Mouse (Mus musculus) CH12.LX (cell line): ENCODE data around the gene Pik3ca.

Experiments
- CTCF ChIP-seq, 2 experiments: IDR thresholded peaks in 1 of 2; conservative IDR thresholded peaks in 1 of 2; 2 replicates each; pipeline ENCODE4 v1.5.1; 2011 to 2012; ENCODE audit warnings: low read depth in 2 of 2, low read length in 2 of 2, improper control_type of control experiment in 1 of 2, inconsistent platforms in 1 of 2, mild to moderate bottlenecking in 1 of 2, moderate library complexity in 1 of 2
- EP300 ChIP-seq: IDR thresholded peaks from 2 replicates; pipeline ENCODE4 v1.6.1; 2011; ENCODE audit warnings: low read length, improper control_type of control experiment
- POLR2A ChIP-seq: IDR thresholded peaks from 2 replicates; pipeline ENCODE4 v1.6.1; 2011; ENCODE audit warnings: low read depth, mild to moderate bottlenecking, improper control_type of control experiment, low read length

DNA sequence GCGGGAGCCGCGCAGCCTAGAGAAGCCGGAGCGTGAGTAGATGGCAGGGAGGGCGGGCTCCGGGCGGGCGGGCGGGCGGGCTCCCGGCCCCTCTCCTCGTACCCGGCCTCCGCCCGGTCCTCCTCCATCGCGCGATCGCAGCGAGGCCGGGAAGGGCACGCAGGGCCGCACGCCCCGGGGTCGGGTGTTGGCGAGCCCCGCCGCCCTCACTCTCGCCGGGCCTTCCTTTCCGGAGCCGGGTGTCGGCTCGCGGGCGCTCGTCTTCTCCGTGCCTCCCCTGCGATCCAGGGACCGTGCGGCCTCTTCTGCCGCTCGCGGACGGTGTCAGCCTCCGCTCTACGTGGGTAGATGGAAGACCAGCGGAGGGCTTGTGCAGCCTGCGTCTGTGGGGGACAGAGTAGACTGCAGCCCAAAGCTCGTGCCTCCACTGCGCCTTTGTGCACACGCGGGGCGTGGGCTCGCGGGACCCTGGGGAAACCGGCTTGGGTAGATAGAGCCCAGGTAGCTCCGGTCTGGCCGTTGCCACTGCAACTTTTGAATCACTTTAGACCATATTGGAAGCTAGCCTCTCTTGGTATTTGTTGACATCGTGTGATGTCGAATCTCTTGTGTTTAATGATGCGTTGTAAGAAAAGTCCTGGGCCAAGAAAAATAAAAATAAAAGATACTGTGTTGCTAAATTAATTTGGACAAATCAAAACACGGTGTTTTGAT lies at the start of gene Pik3ca:
- TF ChIP-seq POLR2A (no peak), CTCF (conservative IDR thresholded peaks at IDR 0.05 in 1 of 2, IDR thresholded peaks at IDR 0.05 in 1 of 2; ENCODE audit: low read depth in 2 of 2, low read length in 2 of 2) (no peak), EP300 (no peak)
